22 mouse cellular contexts compared by ENCODE assay signal in genomic region chr4:143036704-143037103, GRCm38 (mm10).
DNase-seq lines count a peak whose midpoint lies in the region; ATAC-seq and TF ChIP-seq lines count a peak whose summit lies in the region.
"Had no signal": no experiment of that assay in that cellular context is flagged by ENCODE, and none has a peak within 500 bp of the region (broad histone marks: within the 10 kb centered on the region; RNA-seq: fewer than 3 reads in every experiment).

No protein-coding gene starts in this region.

- DNase-seq in hindbrain, embryonic 10.5 days (ENCODE audit: low spot score) = no peak
- DNase-seq in hindbrain, postnatal 0 days (ENCODE audit: low spot score) = no peak
- peak; percentile 30 for DNase-seq in Muller cell, postnatal 12 days (ENCODE audit: inconsistent ontology term)
- no peak for DNase-seq in gastrocnemius, adult 8-10 months (ENCODE audit: low spot score in 2 of 2)
- no peak for DNase-seq in testis, postnatal 14 days (ENCODE audit: low spot score)
- DNase-seq: adrenal gland, adult 8-10 months; adrenal gland, postnatal 14 days; adrenal gland, postnatal 36 days; cerebellum, adult 11-12 months; cerebellum, adult 2 months; cerebellum, adult 9-10 months; cerebellum, postnatal 10 days; cerebellum, postnatal 25 days had no signal

- peak overlapping the region; percentile 50; the same call in 1 of the 2 replicates for H3K27ac ChIP-seq in hindbrain, embryonic 10.5 days
- H3K27ac ChIP-seq in hindbrain, postnatal 0 days = no peak overlapping the region
- H3K27ac ChIP-seq in embryonic facial prominence, embryonic 15.5 days (replicated peaks) = no peak overlapping the region
- H3K27ac ChIP-seq: embryonic facial prominence, embryonic 13.5 days; forebrain, embryonic 10.5 days; forebrain, embryonic 12.5 days had no signal

- no peaks in the 10 kb centered on the region for H3K36me3 ChIP-seq in hindbrain, embryonic 10.5 days
- H3K36me3 ChIP-seq in hindbrain, postnatal 0 days (ENCODE audit: insufficient read depth, low read length) = no peaks in the 10 kb centered on the region
- no peaks in the 10 kb centered on the region for H3K36me3 ChIP-seq in embryonic facial prominence, embryonic 15.5 days
- H3K36me3 ChIP-seq: embryonic facial prominence, embryonic 13.5 days; forebrain, embryonic 10.5 days; forebrain, embryonic 12.5 days had no signal

- 71% methylated on average over 4 of the region's 4 CpGs for whole genome bisulfite sequencing in hindbrain, embryonic 10.5 days
- 36% methylated on average over 4 of the region's 4 CpGs for WGBS in hindbrain, postnatal 0 days
- WGBS in embryonic facial prominence, embryonic 15.5 days = 42% methylated on average over 4 of the region's 4 CpGs

- no peak overlapping the region for H3K4me2 ChIP-seq in hindbrain, postnatal 0 days (ENCODE audit: low read depth, low read length)
- H3K4me2 ChIP-seq in embryonic facial prominence, embryonic 15.5 days (replicated peaks) = no peak overlapping the region
- H3K4me2 ChIP-seq: embryonic facial prominence, embryonic 13.5 days; forebrain, embryonic 12.5 days had no signal

- TF ChIP-seq CTCF in hindbrain, postnatal 0 days (IDR thresholded peaks at IDR 0.05; ENCODE audit: low read depth) = no peak

- no peak for ATAC-seq in hindbrain, postnatal 0 days
- ATAC-seq in embryonic facial prominence, embryonic 15.5 days (ENCODE audit: insufficient number of reproducible peaks, low FRiP score, low TSS enrichment, low read depth) = 0 out of 2 replicates have a peak, but pooled peaks have one; percentile 29
- ATAC-seq: activated CD4-positive, CD25-positive, alpha-beta regulatory T cell, adult 4 months; forebrain, embryonic 14.5 days; forebrain, embryonic 16.5 days; Patski had no signal

- H3K4me1 ChIP-seq in hindbrain, embryonic 10.5 days (replicated peaks) = peaks cover 10% of the 10 kb centered on the region
- H3K4me1 ChIP-seq in hindbrain, postnatal 0 days (ENCODE audit: insufficient read depth, low read length) = no peaks in the 10 kb centered on the region
- H3K4me1 ChIP-seq in embryonic facial prominence, embryonic 15.5 days = no peaks in the 10 kb centered on the region
- H3K4me1 ChIP-seq: embryonic facial prominence, embryonic 13.5 days; forebrain, embryonic 10.5 days had no signal

- no peak overlapping the region for H3K4me3 ChIP-seq in hindbrain, embryonic 10.5 days
- no peak overlapping the region for H3K4me3 ChIP-seq in hindbrain, postnatal 0 days (ENCODE audit: low read length)
- no peak overlapping the region for H3K4me3 ChIP-seq in embryonic facial prominence, embryonic 15.5 days (replicated peaks)
- H3K4me3 ChIP-seq: embryonic facial prominence, embryonic 13.5 days; erythroblast, embryonic 14.5 days; forebrain, embryonic 10.5 days; forebrain, embryonic 12.5 days had no signal

- H3K27me3 ChIP-seq in hindbrain, embryonic 10.5 days (ENCODE audit: insufficient read depth, poor library complexity, severe bottlenecking) = no peaks in the 10 kb centered on the region; the same call in 1 of the 2 replicates
- no peaks in the 10 kb centered on the region for H3K27me3 ChIP-seq in hindbrain, postnatal 0 days (ENCODE audit: insufficient read depth, low read length)
- H3K27me3 ChIP-seq in embryonic facial prominence, embryonic 15.5 days = peaks cover 4% of the 10 kb centered on the region; the same call in 1 of the 2 replicates
- H3K27me3 ChIP-seq: embryonic facial prominence, embryonic 13.5 days; forebrain, embryonic 12.5 days had no signal

- no peak overlapping the region for H3K9ac ChIP-seq in hindbrain, postnatal 0 days (replicated peaks; ENCODE audit: low read length)
- H3K9ac ChIP-seq in embryonic facial prominence, embryonic 15.5 days = no peak overlapping the region
- H3K9ac ChIP-seq: embryonic facial prominence, embryonic 13.5 days; forebrain, embryonic 12.5 days had no signal

- no peaks in the 10 kb centered on the region for H3K9me3 ChIP-seq in hindbrain, embryonic 10.5 days
- no peaks in the 10 kb centered on the region for H3K9me3 ChIP-seq in hindbrain, postnatal 0 days (ENCODE audit: low read length)
- no peaks in the 10 kb centered on the region for H3K9me3 ChIP-seq in embryonic facial prominence, embryonic 15.5 days (replicated peaks)
- H3K9me3 ChIP-seq: embryonic facial prominence, embryonic 13.5 days; forebrain, embryonic 10.5 days; forebrain, embryonic 12.5 days had no signal
